Mouse (Mus musculus): ENCODE data around the gene Cdk6.
"Not testable (repeated sequence)": the region's sequence is repeated elsewhere in the genome, so short reads cannot be mapped to it uniquely, and the experiment has no call there.

The Cdk6 gene

GRCm38 (mm10) chr5:3520493-3521359, 179.4 kb downstream of the Cdk6 start:
- DNase-seq = no peak

- DNase-seq = no peak
Measured at GRCm38 (mm10) chr5:3521741-3522140, 180.5 kb downstream of the Cdk6 start.

GRCm38 (mm10) chr5:3522826-3523225, 181.5 kb downstream of the Cdk6 start:
- DNase-seq = no peak

- no peak for DNase-seq
Measured at GRCm38 (mm10) chr5:3527041-3527691, 185.9 kb downstream of the Cdk6 start.

- no peak for DNase-seq
Measured at GRCm38 (mm10) chr5:3529585-3530189, 188.4 kb downstream of the Cdk6 start.

- not testable (repeated sequence) for DNase-seq
Measured at GRCm38 (mm10) chr5:3532048-3532447, 190.8 kb downstream of the Cdk6 start.

- no peak for DNase-seq
Measured at GRCm38 (mm10) chr5:3536592-3537212, 195.4 kb downstream of the Cdk6 start.

GRCm38 (mm10) chr5:3538505-3539472, 197.5 kb downstream of the Cdk6 start:
- no peak for DNase-seq

GRCm38 (mm10) chr5:3541871-3542270, 200.6 kb downstream of the Cdk6 start:
- DNase-seq = no peak

- peak; percentile 96 to 98 for DNase-seq
Measured at GRCm38 (mm10) chr5:3543629-3544479, 202.6 kb downstream of the Cdk6 start, which contains the start of gene Fam133b. Fam133b (plus strand) TSS chr5:3543833.

- no peak for DNase-seq
Measured at GRCm38 (mm10) chr5:3544480-3544769, 203.1 kb downstream of the Cdk6 start.

- no peak for DNase-seq
Measured at GRCm38 (mm10) chr5:3546226-3546625, 204.9 kb downstream of the Cdk6 start.

- no peak for DNase-seq
Measured at GRCm38 (mm10) chr5:3551481-3551880, 210.2 kb downstream of the Cdk6 start.

- DNase-seq = no peak
Measured at GRCm38 (mm10) chr5:3554198-3554597, 212.9 kb downstream of the Cdk6 start.

GRCm38 (mm10) chr5:3571266-3571665, 230.0 kb downstream of the Cdk6 start, which contains the start of gene 1700109H08Rik:
1700109H08Rik (plus strand) TSS chr5:3571566.
- DNase-seq = no peak

- no peak for DNase-seq
Measured at GRCm38 (mm10) chr5:3574825-3575224, 233.5 kb downstream of the Cdk6 start.

GRCm38 (mm10) chr5:3577939-3578338, 236.7 kb downstream of the Cdk6 start:
- DNase-seq = no peak

GRCm38 (mm10) chr5:3579066-3579465, 237.8 kb downstream of the Cdk6 start:
- DNase-seq = no peak
